Mouse (Mus musculus) heart, embryonic 14.5 days (tissue): ENCODE results near the gene Fastkd3. TPM values are rescaled to one million over a fixed set of nuclear protein-coding genes. Genes with fewer than 3 reads are reported as not detected.

ENCODE experiments used
- ATAC-seq: fragments of 200-750 bp; cut with Nextera tagmentation; 2 replicates; pipeline ENCODE4 v1.8.0; 2017; ENCODE audit warnings: low read depth, moderate TSS enrichment; ENCODE audit not compliant: insufficient number of reproducible peaks, insufficient read depth, low FRiP score
- H3K27ac ChIP-seq, 2 experiments: fragments of 200-500 bp in 1 of 2; fragments of 300-500 bp in 1 of 2; sonication (generic) in 1 of 2; replicated peaks in 1 of 2; 2 replicates each; pipeline ENCODE4 v1.5.1; 2012 to 2014; ENCODE audit warnings: low read depth in 2 of 2, low read length in 2 of 2, control low read depth in 1 of 2, mild to moderate bottlenecking in 1 of 2, mixed read lengths in 1 of 2; ENCODE audit not compliant: control insufficient read depth in 1 of 2, insufficient read depth in 1 of 2
- H3K27me3 ChIP-seq: fragments of 300-500 bp; sonication (generic); 2 replicates; pipeline ENCODE4 v1.6.1; 2014; ENCODE audit warnings: mild to moderate bottlenecking, low read length, control low read depth; ENCODE audit not compliant: control insufficient read depth, insufficient read depth
- H3K36me3 ChIP-seq: fragments of 300-500 bp; sonication (generic); 2 replicates; pipeline ENCODE4 v1.6.1; 2014; ENCODE audit warnings: mild to moderate bottlenecking, control low read depth, low read length, mixed read lengths; ENCODE audit not compliant: control insufficient read depth, insufficient read depth
- H3K4me1 ChIP-seq, 2 experiments: fragments of 200-500 bp in 1 of 2; fragments of 300-500 bp in 1 of 2; sonication (generic) in 1 of 2; 2 replicates each; pipeline ENCODE4 v1.6.1; 2012 to 2014; ENCODE audit warnings: low read length in 2 of 2, control low read depth in 1 of 2, mixed read lengths in 1 of 2; ENCODE audit not compliant: control insufficient read depth in 2 of 2, insufficient read depth in 2 of 2
- H3K4me2 ChIP-seq: fragments of 300-500 bp; sonication (generic); 2 replicates; pipeline ENCODE4 v1.6.1; 2014; ENCODE audit warnings: mild to moderate bottlenecking, low read length
- H3K4me3 ChIP-seq, 2 experiments: fragments of 200-500 bp in 1 of 2; fragments of 300-500 bp in 1 of 2; sonication (generic) in 1 of 2; 2 replicates each; pipeline ENCODE4 v1.5.1; 2012 to 2014; ENCODE audit warnings: low read length in 2 of 2, mild to moderate bottlenecking in 2 of 2, control low read depth in 1 of 2, low read depth in 1 of 2, moderate library complexity in 1 of 2; ENCODE audit not compliant: control insufficient read depth in 1 of 2, insufficient read depth in 1 of 2
- H3K9ac ChIP-seq: fragments of 300-500 bp; sonication (generic); 2 replicates; pipeline ENCODE4 v1.6.1; 2014; ENCODE audit warnings: mild to moderate bottlenecking, low read length
- H3K9me3 ChIP-seq: fragments of 300-500 bp; sonication (generic); 2 replicates; pipeline ENCODE4 v1.6.1; 2016; ENCODE audit warnings: low read length, control low read depth; ENCODE audit not compliant: control insufficient read depth
- WGBS: fragments of 180-500 bp; shearing (Covaris S2); extraction: QIAGEN DNeasy Blood & Tissue Kit; methylation state at CpG from one replicate; pipeline ENCODE4 v1.1.7; 2014; 5-methylcytosine and 5-hydroxymethylcytosine counted together
- polyA plus RNA-seq: library from polyadenylated mRNA; unstranded; fragments of >200 nt; fragmentation: Nextera tagmentation; extraction: Ambion mirVana; gene quantifications from 2 replicates; pipeline ENCODE4 v1.2.1, GENCODE M21; 2014

Fastkd3 gene
- polyA plus RNA-seq, 1 experiment from 2014 or later = 18.8 TPM

DNA sequence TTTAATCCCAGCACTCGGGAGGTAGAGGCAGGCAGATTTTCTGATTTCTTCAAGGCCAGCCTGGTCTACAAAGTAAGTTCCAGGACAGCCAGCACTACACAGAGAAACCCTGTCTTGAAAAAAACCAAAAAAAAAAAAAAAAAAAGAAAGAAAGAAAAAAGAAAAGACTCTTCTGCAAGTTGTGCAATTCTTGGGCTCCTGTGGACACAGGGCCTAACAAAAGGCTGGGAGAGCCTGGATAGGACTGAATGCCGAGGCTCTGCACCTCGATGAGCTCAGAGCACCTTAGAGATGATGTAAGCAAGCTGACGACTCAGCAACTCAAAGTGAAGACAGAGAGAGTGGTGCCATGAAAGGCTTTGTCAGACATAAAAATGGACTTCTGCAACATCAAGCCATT, 7.6 kb upstream of the Fastkd3 start:
- Histone ChIP-seq H3K36me3 (peaks cover 74% of the 10 kb centered on the region), H3K27ac (peak overlapping the region in 1 of 2 experiments; percentile 93; a peak in 1 of 4 replicates)

DNA sequence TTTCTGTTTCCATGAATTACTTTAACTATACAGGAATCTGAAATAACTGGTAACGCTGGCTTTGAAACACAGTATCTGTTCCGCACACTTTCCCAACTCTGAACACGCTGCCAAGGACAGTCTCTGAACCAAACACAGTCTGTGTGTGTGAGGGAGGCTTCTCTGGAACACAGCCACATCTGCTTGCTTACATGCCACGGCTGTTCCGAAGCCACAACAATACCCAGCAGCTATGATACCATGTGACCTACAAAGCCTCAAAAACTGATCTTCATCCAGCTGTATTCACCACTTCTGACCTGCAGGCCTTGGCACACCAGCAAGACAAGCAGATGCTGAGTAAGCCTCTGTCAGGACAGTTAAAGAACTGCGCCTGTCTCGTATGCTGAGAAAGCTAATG, 4.1 kb upstream of the Fastkd3 start:
- H3K9me3 ChIP-seq = no peaks in the 10 kb centered on the region
- no peaks in the 10 kb centered on the region for H3K27me3 ChIP-seq
- no peak overlapping the region for H3K4me3 ChIP-seq
- H3K4me2 ChIP-seq = no peak overlapping the region
- no peak overlapping the region for H3K27ac ChIP-seq
- 88% methylated on average over 7 of the region's 7 CpGs for whole genome bisulfite sequencing
- peaks cover 52% of the 10 kb centered on the region for H3K36me3 ChIP-seq
- ATAC-seq = no peak
- no peak overlapping the region for H3K9ac ChIP-seq
- H3K4me1 ChIP-seq = peaks cover 8 to 25% of the 10 kb centered on the region in 2 experiments

More for the DNA sequence above, 7.6 kb upstream of the Fastkd3 start:
- H3K9ac ChIP-seq = no peak overlapping the region
- H3K27me3 ChIP-seq = no peaks in the 10 kb centered on the region
- H3K4me1 ChIP-seq = peaks cover 14 to 25% of the 10 kb centered on the region in 2 experiments
- no peaks in the 10 kb centered on the region for H3K9me3 ChIP-seq
- no peak overlapping the region for H3K4me3 ChIP-seq
- no peak for ATAC-seq
- 58% methylated on average over 4 of the region's 4 CpGs for WGBS
- H3K4me2 ChIP-seq = no peak overlapping the region

GRCm38 (mm10) chr13:68581086-68581740, 821 bp upstream of the Fastkd3 start:
- peaks cover 0 to 17% of the 10 kb centered on the region in 2 experiments; a peak in 2 of 4 replicates for H3K4me1 ChIP-seq
- H3K27me3 ChIP-seq = no peaks in the 10 kb centered on the region
- H3K36me3 ChIP-seq = peaks cover 61% of the 10 kb centered on the region
- WGBS = 23% methylated on average over 14 of the region's 14 CpGs
- peak overlapping the region; percentile 79 to 88 for H3K4me3 ChIP-seq
- H3K27ac ChIP-seq = peak overlapping the region; percentile 57 to 78
- H3K9ac ChIP-seq = peak overlapping the region; percentile 92
- H3K9me3 ChIP-seq = no peaks in the 10 kb centered on the region
- ATAC-seq = peak; percentile 1; the same call in 1 of the 2 replicates
- H3K4me2 ChIP-seq = peak overlapping the region; percentile 92

DNA sequence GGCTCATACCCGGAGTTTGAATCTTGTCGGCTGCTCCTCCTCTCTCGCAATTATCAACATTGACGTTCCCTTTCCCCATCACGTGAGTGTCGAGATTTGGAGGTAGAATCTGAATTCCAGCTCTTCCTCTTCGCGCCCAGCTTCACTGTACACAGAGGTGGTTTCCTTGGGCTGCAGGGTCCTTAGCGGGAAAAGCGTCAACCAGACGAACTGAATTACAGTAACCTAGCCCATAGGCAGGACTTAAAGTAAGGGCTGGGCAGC, 415 bp downstream of the Fastkd3 start:
- Histone ChIP-seq H3K4me2 (peak overlapping the region; percentile 92), H3K4me3 (peak overlapping the region; percentile 79 to 88), H3K27me3 (no peaks in the 10 kb centered on the region), H3K9ac (peak overlapping the region; percentile 92), H3K9me3 (no peaks in the 10 kb centered on the region), H3K27ac (peak overlapping the region; percentile 30 to 78), H3K4me1 (peaks cover 0 to 17% of the 10 kb centered on the region in 2 experiments; a peak in 2 of 4 replicates), H3K36me3 (peaks cover 61% of the 10 kb centered on the region)
- no peak for ATAC-seq
- under 1% methylated on average over 11 of the region's 11 CpGs for WGBS

- Histone ChIP-seq H3K27me3 (no peaks in the 10 kb centered on the region), H3K9ac (no peak overlapping the region), H3K4me3 (no peak overlapping the region), H3K4me2 (no peak overlapping the region), H3K27ac (no peak overlapping the region), H3K9me3 (no peaks in the 10 kb centered on the region), H3K36me3 (peaks cover 62% of the 10 kb centered on the region), H3K4me1 (peaks cover 0 to 17% of the 10 kb centered on the region in 2 experiments; a peak in 2 of 4 replicates)
- ATAC-seq = no peak
- 91% methylated on average over 11 of the region's 11 CpGs for WGBS
These were observed 1.9 kb downstream of the Fastkd3 start for GRCm38 (mm10) chr13:68583961-68584360.

GRCm38 (mm10) chr13:68585441-68585840, 3.4 kb downstream of the Fastkd3 start:
- ATAC-seq = no peak
- Histone ChIP-seq H3K36me3 (peaks cover 70% of the 10 kb centered on the region), H3K4me2 (no peak overlapping the region), H3K4me1 (peaks cover 0 to 17% of the 10 kb centered on the region in 2 experiments; a peak in 2 of 4 replicates), H3K9ac (no peak overlapping the region), H3K27me3 (no peaks in the 10 kb centered on the region), H3K4me3 (no peak overlapping the region), H3K9me3 (no peaks in the 10 kb centered on the region), H3K27ac (no peak overlapping the region)
- 87% methylated on average over 7 of the region's 7 CpGs for WGBS

DNA sequence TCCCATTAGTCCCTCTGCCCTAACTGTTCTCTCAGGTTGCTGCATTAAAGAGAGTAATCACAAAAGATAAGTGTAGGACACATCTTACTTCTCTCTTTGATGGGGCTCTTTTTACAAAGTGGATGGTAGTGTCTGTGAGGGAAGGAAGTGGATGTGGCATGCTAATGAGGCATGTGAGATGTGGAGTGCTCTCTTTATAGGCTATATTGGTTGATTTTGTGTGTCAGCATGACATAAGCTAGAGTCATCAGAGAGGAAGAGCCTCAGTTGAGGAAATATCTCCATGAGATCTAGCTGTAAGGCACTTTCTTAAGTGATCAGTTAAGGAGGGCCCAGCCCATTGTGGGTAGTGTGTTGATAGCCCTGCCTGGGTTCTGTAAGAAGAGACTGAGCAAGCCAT, 6.3 kb downstream of the Fastkd3 start:
- H3K9me3 ChIP-seq = no peaks in the 10 kb centered on the region
- H3K36me3 ChIP-seq = peaks cover 99% of the 10 kb centered on the region
- ATAC-seq = no peak
- H3K27ac ChIP-seq = no peak overlapping the region
- peaks cover 0 to 6% of the 10 kb centered on the region in 2 experiments; a peak in 1 of 4 replicates for H3K4me1 ChIP-seq
- H3K27me3 ChIP-seq = no peaks in the 10 kb centered on the region
- no peak overlapping the region for H3K4me2 ChIP-seq
- no peak overlapping the region for H3K9ac ChIP-seq
- H3K4me3 ChIP-seq = no peak overlapping the region

- no peak for ATAC-seq
These were observed 11.8 kb downstream of the Fastkd3 start for GRCm38 (mm10) chr13:68593797-68594196.

More at GRCm38 (mm10) chr13:68593797-68594196, 11.8 kb downstream of the Fastkd3 start:
- 70% methylated on average over 1 of the region's 1 CpGs for WGBS
- Histone ChIP-seq H3K9me3 (no peaks in the 10 kb centered on the region), H3K9ac (no peak overlapping the region), H3K27ac (no peak overlapping the region), H3K36me3 (peaks cover 45% of the 10 kb centered on the region), H3K27me3 (no peaks in the 10 kb centered on the region), H3K4me2 (no peak overlapping the region), H3K4me1 (no peaks in the 10 kb centered on the region), H3K4me3 (no peak overlapping the region)
